Mouse (Mus musculus): ENCODE measurements around the gene B4galnt3. TPM values are rescaled to one million over a fixed set of nuclear protein-coding genes. Genes with fewer than 3 reads are reported as not detected.

B4galnt3 gene
- total and polyA plus RNA-seq, 2 experiments: 1.2 TPM

DNA sequence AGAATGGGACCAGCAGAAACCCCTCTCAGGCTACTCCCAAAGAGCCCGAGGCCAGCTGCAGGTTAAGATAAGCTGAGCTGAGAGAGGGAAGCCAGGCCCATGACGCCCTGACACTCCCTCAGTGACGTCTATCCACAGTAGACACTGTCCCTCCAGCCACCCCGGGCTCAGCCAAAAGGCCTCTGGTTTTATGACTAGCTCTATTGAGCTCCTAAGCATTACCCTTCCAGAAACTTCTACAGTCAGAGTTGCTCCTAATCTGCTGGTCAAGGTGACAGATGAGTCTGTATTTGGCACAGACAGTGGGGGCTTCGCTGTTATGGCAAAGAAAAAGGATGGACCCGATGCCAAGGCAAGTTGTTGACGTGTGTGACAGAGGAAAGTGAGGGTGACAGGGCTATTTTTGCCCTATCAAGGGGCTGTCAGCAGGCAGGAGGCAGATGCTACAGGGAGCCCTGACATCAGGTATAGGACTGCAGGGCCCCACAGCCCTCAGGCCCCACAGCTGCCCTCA lies 119.7 kb downstream of the B4galnt3 start:
- peaks cover 13% of the 10 kb centered on the region for H3K4me1 ChIP-seq (ENCODE audit: control insufficient read depth, insufficient read depth, low read length)
- peak overlapping the region; percentile 58 for H3K9ac ChIP-seq (ENCODE audit: low read depth, low read length)
- 27% methylated on average over 7 of the region's 7 CpGs for WGBS
- peak; percentile 81 for DNase-seq (ENCODE audit: extremely low read depth, low read depth, low spot score)
- peak overlapping the region; percentile 92 for H3K27ac ChIP-seq (replicated peaks; ENCODE audit: insufficient read depth, low read depth, low read length)
- H3K36me3 ChIP-seq (ENCODE audit: control insufficient read depth, insufficient read depth, low read length): no peaks in the 10 kb centered on the region
- H3K79me2 ChIP-seq (ENCODE audit: control insufficient read depth, insufficient read depth, low read length): no peaks in the 10 kb centered on the region
- peak overlapping the region; percentile 20; the same call in 1 of the 2 replicates for H3K4me3 ChIP-seq (ENCODE audit: insufficient read depth, low read depth, low read length)
- TF ChIP-seq POLR2A (IDR thresholded peaks at IDR 0.05; ENCODE audit: extremely low read depth, insufficient read depth, low read length) (no peak), CTCF (IDR thresholded peaks at IDR 0.05; ENCODE audit: low read depth, low read length) (no peak)
- H3K27me3 ChIP-seq (ENCODE audit: control insufficient read depth, insufficient read depth, low read length): no peaks in the 10 kb centered on the region

DNA sequence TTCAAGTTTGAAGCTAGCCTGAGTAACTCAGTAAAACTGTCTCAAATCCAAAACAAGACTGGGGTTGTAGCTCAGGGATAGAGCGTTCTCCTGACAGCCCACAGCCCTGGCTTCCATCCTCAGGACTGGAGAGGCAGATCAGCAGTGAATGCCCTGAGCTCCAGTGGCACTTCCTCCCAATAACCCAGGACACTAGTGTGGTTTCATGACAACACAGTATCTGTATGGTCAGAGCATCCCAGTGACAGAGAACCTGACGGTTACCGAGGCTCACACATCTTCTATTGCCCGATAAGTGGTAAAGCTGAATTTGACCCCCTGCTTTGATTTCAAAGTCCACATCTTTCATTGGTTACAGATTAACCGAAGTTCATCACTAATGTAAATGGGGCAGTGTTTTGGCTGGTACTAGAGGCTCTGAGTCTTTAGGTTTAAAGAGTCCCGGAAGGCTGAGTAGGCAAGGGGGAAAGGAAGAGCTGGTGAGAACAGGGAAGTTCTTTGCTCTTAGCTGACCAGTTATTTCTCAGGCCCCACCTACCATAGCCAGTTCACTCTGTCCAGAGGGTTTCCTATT lies 120.2 kb downstream of the B4galnt3 start:
- H3K9ac ChIP-seq (ENCODE audit: low read depth, low read length): peak overlapping the region; percentile 31; the same call in 1 of the 2 replicates
- no peaks in the 10 kb centered on the region for H3K27me3 ChIP-seq (ENCODE audit: control insufficient read depth, insufficient read depth, low read length)
- H3K36me3 ChIP-seq (ENCODE audit: control insufficient read depth, insufficient read depth, low read length): no peaks in the 10 kb centered on the region
- H3K79me2 ChIP-seq (ENCODE audit: control insufficient read depth, insufficient read depth, low read length): no peaks in the 10 kb centered on the region
- no peak overlapping the region for H3K4me3 ChIP-seq (ENCODE audit: insufficient read depth, low read depth, low read length)
- DNase-seq (ENCODE audit: extremely low read depth, low read depth, low spot score): peak; percentile 93
- peak overlapping the region; percentile 92 for H3K27ac ChIP-seq (replicated peaks; ENCODE audit: insufficient read depth, low read depth, low read length)
- TF ChIP-seq POLR2A (IDR thresholded peaks at IDR 0.05; ENCODE audit: extremely low read depth, insufficient read depth, low read length) (no peak), CTCF (IDR thresholded peaks at IDR 0.05; ENCODE audit: low read depth, low read length) (no peak)
- peaks cover 13% of the 10 kb centered on the region for H3K4me1 ChIP-seq (ENCODE audit: control insufficient read depth, insufficient read depth, low read length)
- WGBS: 23% methylated on average over 6 of the region's 6 CpGs

DNA sequence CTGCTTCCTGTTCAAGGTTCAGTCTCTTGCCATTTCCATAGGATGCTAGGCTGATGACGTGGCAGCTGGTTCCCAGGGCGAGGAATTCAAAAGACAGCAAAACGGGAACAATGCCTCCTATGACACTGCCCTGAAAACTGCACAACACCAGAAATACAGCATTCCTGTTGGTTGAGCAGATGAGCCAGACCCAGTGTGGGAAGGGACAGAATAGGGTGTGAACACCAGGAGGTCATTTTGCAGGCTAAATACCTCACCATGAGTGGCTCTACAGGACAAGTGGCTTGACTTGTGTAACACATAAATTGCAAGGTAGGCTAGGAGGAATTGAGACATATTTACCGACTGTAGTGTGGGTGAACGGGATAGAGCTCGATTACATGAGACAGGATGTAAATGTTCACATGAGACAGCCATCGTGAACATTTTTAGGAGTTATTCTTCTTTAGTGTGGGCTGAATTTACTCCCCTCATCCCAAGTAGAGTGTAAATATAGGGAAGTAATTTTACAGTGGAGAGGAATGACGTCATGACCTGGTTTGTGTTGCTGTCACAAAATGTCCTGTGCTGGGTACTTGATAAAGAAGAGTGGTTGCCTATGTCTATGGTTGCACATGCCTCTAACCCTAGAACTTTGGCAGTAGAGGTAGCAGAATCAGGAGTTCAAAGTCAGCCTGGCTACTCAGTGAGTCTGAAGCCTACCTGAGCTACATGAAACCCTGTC lies 121.9 kb downstream of the B4galnt3 start:
- no peak for DNase-seq (ENCODE audit: extremely low read depth, low read depth, low spot score)
- TF ChIP-seq CTCF (IDR thresholded peaks at IDR 0.05; ENCODE audit: low read depth, low read length): no peak
- TF ChIP-seq POLR2A (IDR thresholded peaks at IDR 0.05; ENCODE audit: extremely low read depth, insufficient read depth, low read length): no peak
- Histone ChIP-seq H3K4me1 (ENCODE audit: control insufficient read depth, insufficient read depth, low read length) (peaks cover 14% of the 10 kb centered on the region), H3K79me2 (ENCODE audit: control insufficient read depth, insufficient read depth, low read length) (no peaks in the 10 kb centered on the region), H3K4me3 (ENCODE audit: insufficient read depth, low read depth, low read length) (no peak overlapping the region), H3K27ac (replicated peaks; ENCODE audit: insufficient read depth, low read depth, low read length) (no peak overlapping the region), H3K9ac (ENCODE audit: low read depth, low read length) (no peak overlapping the region), H3K36me3 (ENCODE audit: control insufficient read depth, insufficient read depth, low read length) (no peaks in the 10 kb centered on the region), H3K27me3 (ENCODE audit: control insufficient read depth, insufficient read depth, low read length) (no peaks in the 10 kb centered on the region)
- 90% methylated on average over 8 of the region's 8 CpGs for WGBS

DNA sequence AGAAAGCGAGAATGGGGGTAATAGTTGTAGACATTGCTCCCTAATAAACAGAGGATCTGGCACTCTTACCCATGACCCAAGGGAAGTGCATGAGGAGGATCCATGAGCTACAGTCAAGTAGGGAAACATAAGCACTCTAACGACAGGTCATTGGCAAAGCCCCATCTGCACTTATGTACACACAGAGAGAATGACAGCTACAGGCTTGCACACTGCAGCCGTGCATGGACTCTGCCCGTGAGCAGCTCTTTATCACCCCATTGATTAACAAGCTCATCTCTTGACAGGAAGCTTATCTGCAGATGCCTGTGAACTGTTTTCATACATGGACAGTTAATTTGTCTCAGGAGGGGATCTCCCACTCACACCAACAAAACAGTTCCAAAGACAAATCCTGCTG lies 126.8 kb downstream of the B4galnt3 start:
- H3K4me3 ChIP-seq (ENCODE audit: insufficient read depth, low read depth, low read length): no peak overlapping the region
- peak; percentile 43 for DNase-seq (ENCODE audit: extremely low read depth, low read depth, low spot score)
- peaks cover 2% of the 10 kb centered on the region; the same call in 1 of the 2 replicates for H3K4me1 ChIP-seq (ENCODE audit: control insufficient read depth, insufficient read depth, low read length)
- H3K27me3 ChIP-seq (ENCODE audit: control insufficient read depth, insufficient read depth, low read length): no peaks in the 10 kb centered on the region
- H3K79me2 ChIP-seq (ENCODE audit: control insufficient read depth, insufficient read depth, low read length): no peaks in the 10 kb centered on the region
- H3K36me3 ChIP-seq (ENCODE audit: control insufficient read depth, insufficient read depth, low read length): no peaks in the 10 kb centered on the region
- 32% methylated on average over 4 of the region's 4 CpGs for WGBS
- TF ChIP-seq CTCF (IDR thresholded peaks at IDR 0.05; ENCODE audit: low read depth, low read length) (no peak), POLR2A (IDR thresholded peaks at IDR 0.05; ENCODE audit: extremely low read depth, insufficient read depth, low read length) (no peak)
- H3K27ac ChIP-seq (replicated peaks; ENCODE audit: insufficient read depth, low read depth, low read length): no peak overlapping the region
- no peak overlapping the region for H3K9ac ChIP-seq (ENCODE audit: low read depth, low read length)

DNA sequence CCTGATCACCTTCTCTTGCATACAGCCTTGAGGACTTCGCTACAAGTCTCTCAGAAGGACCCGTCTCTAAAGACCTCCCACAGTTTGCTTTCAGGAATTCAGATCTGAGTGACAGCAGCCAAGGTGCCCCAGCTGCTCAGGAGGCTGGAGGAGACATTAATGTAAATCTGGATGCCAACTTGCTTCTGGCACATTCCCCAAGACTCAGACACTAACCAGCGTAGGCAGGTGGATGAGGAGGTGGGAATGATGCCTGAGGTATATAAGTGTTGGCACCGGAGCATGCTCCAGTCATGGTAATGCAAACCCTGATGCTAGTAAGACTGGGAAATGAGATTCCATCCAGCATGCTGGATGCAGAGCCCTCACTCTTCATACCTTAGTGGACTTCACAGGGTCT lies 129.6 kb downstream of the B4galnt3 start:
- TF ChIP-seq POLR2A (IDR thresholded peaks at IDR 0.05; ENCODE audit: extremely low read depth, insufficient read depth, low read length) (no peak), CTCF (IDR thresholded peaks at IDR 0.05; ENCODE audit: low read depth, low read length) (no peak)
- H3K9ac ChIP-seq (ENCODE audit: low read depth, low read length): no peak overlapping the region
- no peaks in the 10 kb centered on the region for H3K27me3 ChIP-seq (ENCODE audit: control insufficient read depth, insufficient read depth, low read length)
- no peak overlapping the region for H3K27ac ChIP-seq (replicated peaks; ENCODE audit: insufficient read depth, low read depth, low read length)
- H3K79me2 ChIP-seq (ENCODE audit: control insufficient read depth, insufficient read depth, low read length): no peaks in the 10 kb centered on the region
- peaks cover 2% of the 10 kb centered on the region; the same call in 1 of the 2 replicates for H3K4me1 ChIP-seq (ENCODE audit: control insufficient read depth, insufficient read depth, low read length)
- no peak for DNase-seq (ENCODE audit: extremely low read depth, low read depth, low spot score)
- H3K36me3 ChIP-seq (ENCODE audit: control insufficient read depth, insufficient read depth, low read length): no peaks in the 10 kb centered on the region
- 94% methylated on average over 4 of the region's 4 CpGs for WGBS
- no peak overlapping the region for H3K4me3 ChIP-seq (ENCODE audit: insufficient read depth, low read depth, low read length)

DNA sequence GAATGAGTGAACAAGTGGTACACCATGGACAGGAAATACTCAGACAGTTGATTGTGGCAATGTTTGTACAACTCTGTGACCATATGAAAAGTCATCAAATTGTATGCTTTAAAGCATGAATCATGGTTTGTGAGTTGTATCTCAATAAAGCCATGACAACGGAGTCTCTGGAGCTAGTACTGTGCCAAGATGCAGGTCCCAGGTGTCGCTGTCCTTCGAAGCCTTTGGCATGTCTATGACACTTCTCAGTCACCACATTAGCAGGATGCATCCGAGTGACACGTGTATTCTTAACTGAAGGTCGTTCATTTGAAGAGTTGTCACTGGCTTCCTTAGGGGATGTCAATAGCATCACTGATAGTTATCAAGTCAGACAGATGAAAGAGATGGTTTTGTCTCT lies 131.4 kb downstream of the B4galnt3 start:
- H3K36me3 ChIP-seq (ENCODE audit: control insufficient read depth, insufficient read depth, low read length): no peaks in the 10 kb centered on the region
- WGBS: 68% methylated on average over 6 of the region's 6 CpGs
- no peaks in the 10 kb centered on the region for H3K27me3 ChIP-seq (ENCODE audit: control insufficient read depth, insufficient read depth, low read length)
- no peaks in the 10 kb centered on the region for H3K79me2 ChIP-seq (ENCODE audit: control insufficient read depth, insufficient read depth, low read length)
- no peak overlapping the region for H3K27ac ChIP-seq (replicated peaks; ENCODE audit: insufficient read depth, low read depth, low read length)
- TF ChIP-seq CTCF (IDR thresholded peaks at IDR 0.05; ENCODE audit: low read depth, low read length): no peak
- no peak for TF ChIP-seq POLR2A (IDR thresholded peaks at IDR 0.05; ENCODE audit: extremely low read depth, insufficient read depth, low read length)
- H3K9ac ChIP-seq (ENCODE audit: low read depth, low read length): no peak overlapping the region
- no peak for DNase-seq (ENCODE audit: extremely low read depth, low read depth, low spot score)
- H3K4me3 ChIP-seq (ENCODE audit: insufficient read depth, low read depth, low read length): no peak overlapping the region
- peaks cover 2% of the 10 kb centered on the region; the same call in 1 of the 2 replicates for H3K4me1 ChIP-seq (ENCODE audit: control insufficient read depth, insufficient read depth, low read length)

Measured in liver, adult 2 months (tissue).